Mouse (Mus musculus) midbrain, embryonic 14.5 days (tissue): ENCODE measurements at regions not wholly inside any gene's neighbourhood (a gene's known extent, or its start where the extent isn't known, plus 50 kb on each side); places are given as distances from the start of the nearest gene placed in this dataset.

ENCODE experiments used
- ATAC-seq: fragments of 200-750 bp; cut with Nextera tagmentation; 2 replicates; pipeline ENCODE4 v1.8.0; 2017; ENCODE audit warnings: moderate number of reproducible peaks, moderate library complexity; ENCODE audit not compliant: low FRiP score, low TSS enrichment
- DNase-seq: peaks from one replicate; pipeline ENCODE4 v3.0.0-alpha.2; 2015
- H3K27ac ChIP-seq: fragments of 300-500 bp; sonication (generic); replicated peaks from 2 replicates; pipeline ENCODE4 v1.5.1; 2014; ENCODE audit warnings: mild to moderate bottlenecking, low read depth, low read length, moderate library complexity
- H3K27me3 ChIP-seq: fragments of 300-500 bp; sonication (generic); 2 replicates; pipeline ENCODE4 v1.6.1; 2014; ENCODE audit warnings: low read length, control low read depth, mixed read lengths; ENCODE audit not compliant: control insufficient read depth, insufficient read depth
- H3K36me3 ChIP-seq: fragments of 300-500 bp; sonication (generic); 2 replicates; pipeline ENCODE4 v1.6.1; 2014; ENCODE audit warnings: low read length, control low read depth; ENCODE audit not compliant: control insufficient read depth, insufficient read depth
- H3K4me1 ChIP-seq: fragments of 300-500 bp; sonication (generic); 2 replicates; pipeline ENCODE4 v1.6.1; 2014; ENCODE audit warnings: mild to moderate bottlenecking, antibody characterized with exemption, low read length, control low read depth; ENCODE audit not compliant: control insufficient read depth, insufficient read depth
- H3K4me2 ChIP-seq: fragments of 300-500 bp; sonication (generic); 2 replicates; pipeline ENCODE4 v1.6.1; 2014; ENCODE audit warnings: mild to moderate bottlenecking, low read length, moderate library complexity
- H3K4me3 ChIP-seq: fragments of 300-500 bp; sonication (generic); replicated peaks from 2 replicates; pipeline ENCODE4 v1.5.1; 2014; ENCODE audit warnings: low read depth, low read length
- H3K9ac ChIP-seq: fragments of 300-500 bp; sonication (generic); replicated peaks from 2 replicates; pipeline ENCODE4 v1.6.1; 2014; ENCODE audit warnings: mild to moderate bottlenecking, low read length, moderate library complexity
- H3K9me3 ChIP-seq: fragments of 300-500 bp; sonication (generic); 2 replicates; pipeline ENCODE4 v1.6.1; 2016; ENCODE audit warnings: low read length, control low read depth, mixed read lengths; ENCODE audit not compliant: control insufficient read depth
- WGBS: fragments of 180-500 bp; shearing (Covaris S2); extraction: QIAGEN DNeasy Blood & Tissue Kit; methylation state at CpG from one replicate; pipeline ENCODE4 v1.1.7; 2014; 5-methylcytosine and 5-hydroxymethylcytosine counted together

- ATAC-seq (peak; percentile 67), DNase-seq (peak; percentile 60)
- Histone ChIP-seq H3K9ac (no peak overlapping the region), H3K27me3 (no peaks in the 10 kb centered on the region), H3K4me1 (no peaks in the 10 kb centered on the region), H3K4me2 (no peak overlapping the region), H3K4me3 (no peak overlapping the region), H3K36me3 (no peaks in the 10 kb centered on the region), H3K9me3 (no peaks in the 10 kb centered on the region), H3K27ac (no peak overlapping the region)
- WGBS, result 74% methylated on average over 8 of the region's 8 CpGs
Measured at GRCm38 (mm10) chr14:106765884-106766467, 660.0 kb downstream of the Trim52 start.
